Mouse (Mus musculus): ENCODE measurements around the gene Smtnl2.
"Not testable (repeated sequence)": the region's sequence is repeated elsewhere in the genome, so short reads cannot be mapped to it uniquely, and the experiment has no call there.

The Smtnl2 gene

GRCm38 (mm10) chr11:72361385-72362346 lies 49.8 kb downstream of the Smtnl2 start:
- peak; percentile 70 for DNase-seq (ENCODE audit: low spot score)

GRCm38 (mm10) chr11:72354971-72355728 lies 56.4 kb downstream of the Smtnl2 start:
- peak; percentile 74 for DNase-seq (ENCODE audit: low spot score)

DNA sequence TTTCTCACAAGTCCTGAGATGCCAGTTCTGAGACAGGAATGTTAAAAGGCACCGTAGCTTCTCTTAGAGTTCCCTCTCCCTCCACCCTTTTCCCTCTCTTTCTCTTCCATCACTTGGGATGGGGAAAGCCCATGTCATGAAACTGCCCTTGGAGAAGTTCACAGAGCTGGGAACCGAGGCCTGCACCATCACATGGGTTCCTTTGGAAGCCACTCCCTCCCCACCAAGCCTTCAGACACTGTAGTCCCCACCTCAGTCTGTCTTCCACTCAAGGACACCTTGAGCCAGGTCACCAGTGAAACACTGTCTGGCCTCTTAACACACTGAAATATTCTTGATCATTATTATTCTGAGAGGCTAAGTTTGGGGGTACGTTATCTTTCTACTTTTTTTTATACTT lies 58.3 kb downstream of the Smtnl2 start:
- DNase-seq (ENCODE audit: low spot score), result no peak

- no peak for DNase-seq (ENCODE audit: low spot score)
Measured at GRCm38 (mm10) chr11:72352272-72352671, 59.2 kb downstream of the Smtnl2 start.

DNA sequence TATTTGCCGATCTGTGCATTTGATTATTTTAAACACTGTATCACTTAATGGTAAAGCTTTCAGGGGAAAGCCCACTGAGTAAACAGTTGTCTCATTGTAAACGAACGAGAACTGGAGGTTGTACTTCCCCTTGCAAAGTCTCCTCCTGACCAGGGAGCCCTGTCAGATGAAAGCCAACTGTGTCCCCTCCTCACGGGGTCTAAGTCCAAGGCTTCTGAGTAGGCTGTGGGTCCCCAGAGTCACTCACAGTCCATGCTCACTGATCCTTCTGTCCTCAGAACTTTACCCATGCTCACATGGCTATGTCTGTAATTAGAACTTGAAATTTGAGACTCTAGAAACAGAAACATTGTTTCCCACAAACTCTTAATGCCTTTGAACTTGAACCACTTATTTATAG lies 61.9 kb downstream of the Smtnl2 start:
- DNase-seq (ENCODE audit: low spot score), result no peak

- DNase-seq (ENCODE audit: low spot score), result no peak
Measured at GRCm38 (mm10) chr11:72349016-72349415, 62.5 kb downstream of the Smtnl2 start.

GRCm38 (mm10) chr11:72348563-72348962 lies 63.0 kb downstream of the Smtnl2 start:
- no peak for DNase-seq (ENCODE audit: low spot score)

- no peak for DNase-seq (ENCODE audit: low spot score)
Measured at GRCm38 (mm10) chr11:72344486-72344885, 67.0 kb downstream of the Smtnl2 start.

- peak; percentile 45 for DNase-seq (ENCODE audit: low spot score)
Measured at GRCm38 (mm10) chr11:72343904-72344303, 67.6 kb downstream of the Smtnl2 start.

GRCm38 (mm10) chr11:72343238-72343625 lies 68.3 kb downstream of the Smtnl2 start:
- not testable (repeated sequence) for DNase-seq (ENCODE audit: low spot score)

DNA sequence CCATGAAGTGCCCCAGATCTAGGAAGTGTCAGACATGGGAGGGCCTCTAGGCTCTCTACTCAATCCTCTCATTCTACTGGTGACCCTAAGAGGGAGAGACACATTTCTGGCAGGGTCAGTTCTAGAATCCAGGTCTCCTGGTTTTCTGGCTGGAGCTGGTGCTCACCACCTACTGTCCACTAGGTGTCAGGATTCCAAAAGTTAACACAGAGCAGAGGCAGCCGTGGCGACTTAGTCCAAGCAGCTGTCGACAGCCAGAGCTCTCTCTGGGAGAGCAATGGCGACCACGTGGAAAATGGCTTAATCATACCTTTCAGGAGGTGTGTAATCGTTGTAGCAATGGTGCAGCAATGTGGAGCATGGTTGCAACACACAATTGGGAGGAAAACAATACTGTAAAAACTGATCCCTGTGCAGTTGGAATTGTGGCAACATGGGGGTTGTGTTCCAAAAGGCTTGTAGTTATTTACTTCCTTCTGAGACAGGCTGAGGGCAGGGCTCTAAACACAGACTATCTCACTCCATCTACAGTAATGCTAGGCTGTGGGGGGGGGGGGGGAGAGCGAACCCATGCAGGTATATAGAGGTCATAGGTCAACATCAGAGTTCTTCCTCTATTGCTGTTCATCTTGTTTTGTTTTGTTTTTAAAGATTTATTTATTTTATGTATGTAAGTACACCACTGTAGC lies 68.8 kb downstream of the Smtnl2 start:
- DNase-seq (ENCODE audit: low spot score), result peak; percentile 50

DNA sequence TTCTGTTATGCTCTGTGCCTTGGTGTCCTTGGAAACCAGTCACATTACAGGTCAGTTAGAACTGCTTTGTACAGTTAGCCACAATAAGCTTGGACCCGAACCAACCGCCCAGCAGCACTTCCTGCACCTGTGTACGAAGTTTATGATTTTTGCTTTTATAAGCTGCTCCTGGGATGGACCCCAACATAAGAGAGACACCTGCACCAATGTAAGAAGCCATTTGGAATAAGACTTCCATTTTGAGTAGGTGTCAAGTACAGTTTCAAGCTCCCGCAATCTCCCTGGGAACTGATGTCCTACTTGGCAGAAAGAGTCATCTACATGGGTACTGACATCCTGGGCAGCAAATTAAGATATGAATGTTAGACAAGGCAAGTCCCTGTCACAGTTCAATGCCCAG lies 71.8 kb downstream of the Smtnl2 start:
- DNase-seq (ENCODE audit: low spot score), result no peak

Measured in ovary, postnatal 36 days (tissue).